Mouse (Mus musculus): ENCODE results near the gene Prkcz.

- no peak for TF ChIP-seq POLR2A (IDR thresholded peaks at IDR 0.05; ENCODE audit: borderline replicate concordance, extremely low read depth, low read depth, low read length)
- TF ChIP-seq CTCF (IDR thresholded peaks at IDR 0.05; ENCODE audit: insufficient read depth, low read length): no peak
Measured at GRCm38 (mm10) chr4:155301098-155301447, 60.1 kb downstream of the Prkcz start.
